Mouse (Mus musculus) hindbrain, embryonic 14.5 days (tissue): ENCODE measurements around the gene C8a. TPM values are rescaled to one million over a fixed set of nuclear protein-coding genes. Genes with fewer than 3 reads are reported as not detected.

Experiments used
- ATAC-seq: fragments of 200-750 bp; cut with Nextera tagmentation; 2 replicates; pipeline ENCODE4 v1.8.0; 2017; ENCODE audit warnings: moderate number of reproducible peaks, mild to moderate bottlenecking, moderate TSS enrichment, moderate library complexity; ENCODE audit not compliant: low FRiP score
- DNase-seq: peaks from one replicate; pipeline ENCODE4 v3.0.0-alpha.2; 2015; ENCODE audit warnings: low spot score
- H3K27ac ChIP-seq: fragments of 300-500 bp; sonication (generic); 2 replicates; pipeline ENCODE4 v1.5.1; 2014; ENCODE audit warnings: mild to moderate bottlenecking, moderate library complexity
- H3K27me3 ChIP-seq: fragments of 300-500 bp; sonication (generic); 2 replicates; pipeline ENCODE4 v1.6.1; 2014; ENCODE audit warnings: mild to moderate bottlenecking, low read length, mixed read lengths; ENCODE audit not compliant: control insufficient read depth, insufficient read depth
- H3K36me3 ChIP-seq: fragments of 300-500 bp; sonication (generic); replicated peaks from 2 replicates; pipeline ENCODE4 v1.6.1; 2014; ENCODE audit not compliant: control insufficient read depth, insufficient read depth
- H3K4me1 ChIP-seq: fragments of 300-500 bp; sonication (generic); replicated peaks from 2 replicates; pipeline ENCODE4 v1.6.1; 2014; ENCODE audit warnings: antibody characterized with exemption, low read length, mixed read lengths; ENCODE audit not compliant: control insufficient read depth, insufficient read depth
- H3K4me2 ChIP-seq: fragments of 300-500 bp; sonication (generic); replicated peaks from 2 replicates; pipeline ENCODE4 v1.6.1; 2014; ENCODE audit warnings: mild to moderate bottlenecking, moderate library complexity
- H3K4me3 ChIP-seq: fragments of 300-500 bp; sonication (generic); replicated peaks from 2 replicates; pipeline ENCODE4 v1.5.1; 2014; ENCODE audit warnings: mild to moderate bottlenecking, low read length
- H3K9ac ChIP-seq: fragments of 300-500 bp; sonication (generic); 2 replicates; pipeline ENCODE4 v1.6.1; 2014
- H3K9me3 ChIP-seq: fragments of 300-500 bp; sonication (generic); 2 replicates; pipeline ENCODE4 v1.6.1; 2016; ENCODE audit warnings: low read length; ENCODE audit not compliant: control insufficient read depth
- WGBS: fragments of 180-500 bp; shearing (Covaris S2); extraction: QIAGEN DNeasy Blood & Tissue Kit; methylation state at CpG from one replicate; pipeline ENCODE4 v1.1.7; 2014; 5-methylcytosine and 5-hydroxymethylcytosine counted together
- polyA plus RNA-seq: library from polyadenylated mRNA; unstranded; fragments of >200 nt; fragmentation: Nextera tagmentation; extraction: Ambion mirVana; gene quantifications from 2 replicates; pipeline ENCODE4 v1.2.1, GENCODE M21; 2014

The C8a gene
- 0.05 TPM in 1 of 2 replicates, not detected in the other for polyA plus RNA-seq

DNA sequence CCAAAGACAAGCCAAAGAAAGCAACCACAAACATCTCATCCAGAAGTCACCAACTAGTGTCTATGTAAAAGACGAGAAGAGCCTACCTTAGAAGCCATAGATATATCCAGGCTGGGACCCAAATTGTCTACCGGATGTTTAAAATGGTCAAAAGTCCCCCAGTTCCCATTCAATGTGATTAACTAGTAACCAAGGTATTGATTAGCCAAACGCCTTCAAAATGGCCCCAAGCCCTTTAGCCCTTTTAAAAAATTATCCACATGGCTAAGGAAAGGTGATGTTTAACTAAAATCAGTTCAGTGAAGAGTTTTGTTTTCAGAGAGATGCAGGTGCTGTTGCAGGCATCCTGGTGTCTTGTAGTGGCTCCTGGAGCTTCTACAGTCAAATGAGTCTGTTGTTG is at the start of gene C8a:
TSS of gene C8a (minus strand) at position 76 of the 400 bp plus-strand sequence.
- H3K36me3 ChIP-seq: no peaks in the 10 kb centered on the region
- H3K27me3 ChIP-seq: no peaks in the 10 kb centered on the region
- H3K4me1 ChIP-seq: no peaks in the 10 kb centered on the region
- no peaks in the 10 kb centered on the region for H3K9me3 ChIP-seq
- H3K27ac ChIP-seq: no peak within 1 kb of the TSS
- DNase-seq: no peak
- H3K4me3 ChIP-seq: no peak within 1 kb of the TSS
- H3K9ac ChIP-seq: no peak within 1 kb of the TSS
- no peak within 1 kb of the TSS for H3K4me2 ChIP-seq
- no peak for ATAC-seq
- 79% methylated on average over 3 of the region's 3 CpGs for WGBS

DNA sequence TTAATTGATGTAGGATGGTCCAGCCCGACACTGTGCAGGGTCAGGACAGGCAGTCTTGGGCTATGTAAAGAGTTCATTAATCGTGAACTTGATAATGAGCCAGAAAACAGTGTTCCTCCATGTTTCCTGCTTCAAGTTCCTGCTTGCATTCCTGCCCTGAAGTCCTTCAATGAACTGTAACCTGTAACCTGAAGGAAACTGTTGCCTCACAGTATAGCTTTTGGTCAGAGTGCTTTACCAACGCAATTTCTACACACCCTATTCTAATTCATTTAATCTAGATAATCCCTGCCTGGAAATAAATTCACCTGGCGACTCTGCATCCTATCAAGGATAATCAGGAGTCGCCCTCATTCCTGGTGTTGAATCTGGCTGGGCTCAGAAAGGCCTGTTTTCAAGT is 49.2 kb upstream of the C8a start:
- Histone ChIP-seq H3K27me3 (no peaks in the 10 kb centered on the region), H3K27ac (no peak overlapping the region), H3K36me3 (no peaks in the 10 kb centered on the region), H3K9ac (no peak overlapping the region), H3K4me2 (no peak overlapping the region), H3K4me3 (no peak overlapping the region), H3K4me1 (no peaks in the 10 kb centered on the region), H3K9me3 (no peaks in the 10 kb centered on the region)
- ATAC-seq (no peak), DNase-seq (no peak)
- 92% methylated on average over 5 of the region's 5 CpGs for whole genome bisulfite sequencing

DNA sequence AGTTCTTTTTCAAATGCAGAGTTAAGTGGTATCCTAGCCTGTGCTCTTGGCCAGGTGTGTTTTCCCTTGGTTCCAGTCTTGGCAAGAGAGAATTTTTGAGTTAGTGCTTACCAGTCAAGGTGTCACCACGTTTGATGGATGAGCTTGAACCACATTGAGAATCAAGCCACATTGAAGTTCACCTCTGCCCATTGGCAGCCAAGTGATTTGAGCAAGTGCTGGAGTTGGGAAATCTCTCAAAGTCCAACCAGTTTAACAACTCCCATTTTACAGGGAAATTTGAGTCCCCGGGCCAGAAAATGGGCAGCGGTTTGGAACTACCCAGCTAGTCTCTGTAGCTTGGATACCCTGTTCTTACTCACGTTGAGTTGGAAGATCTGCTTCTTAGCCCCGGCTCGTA is 41.8 kb upstream of the C8a start:
- H3K27ac ChIP-seq: no peak overlapping the region
- H3K4me1 ChIP-seq: no peaks in the 10 kb centered on the region
- no peak overlapping the region for H3K4me3 ChIP-seq
- ATAC-seq (no peak), DNase-seq (no peak)
- no peak overlapping the region for H3K9ac ChIP-seq
- 85% methylated on average over 6 of the region's 6 CpGs for WGBS
- H3K9me3 ChIP-seq: no peaks in the 10 kb centered on the region
- H3K27me3 ChIP-seq: peaks cover 5% of the 10 kb centered on the region; the same call in 1 of the 2 replicates
- no peak overlapping the region for H3K4me2 ChIP-seq
- no peaks in the 10 kb centered on the region for H3K36me3 ChIP-seq

DNA sequence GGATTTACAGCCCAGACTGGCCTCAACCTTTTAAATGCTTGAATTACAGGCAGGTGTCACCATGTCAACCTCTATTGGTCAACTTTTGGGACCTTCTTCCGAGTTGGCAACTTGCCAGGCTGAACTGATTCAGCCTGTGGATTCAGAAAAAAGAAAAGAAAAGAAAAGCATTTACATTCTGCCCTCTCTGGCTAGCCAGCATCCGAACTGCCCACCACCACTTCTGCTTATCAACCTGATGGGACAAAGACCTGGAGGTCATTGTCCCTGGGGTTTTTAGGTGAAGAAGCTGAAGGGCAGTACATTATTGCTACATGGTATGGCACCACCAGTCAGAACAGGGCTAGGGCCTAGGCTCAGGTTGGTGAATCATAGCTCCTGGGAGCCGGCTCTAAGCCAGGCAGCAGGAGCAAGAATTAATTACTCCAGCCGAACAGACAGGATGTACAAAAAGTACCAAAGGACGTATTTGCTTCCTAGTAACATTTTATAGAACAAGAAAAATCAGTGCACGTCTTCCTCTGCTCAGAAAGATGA is 38.6 kb upstream of the C8a start:
- H3K4me1 ChIP-seq: no peaks in the 10 kb centered on the region
- no peak overlapping the region for H3K4me3 ChIP-seq
- 63% methylated on average over 6 of the region's 6 CpGs for WGBS
- no peak overlapping the region for H3K4me2 ChIP-seq
- H3K27me3 ChIP-seq: peaks cover 7% of the 10 kb centered on the region; the same call in 1 of the 2 replicates
- no peak overlapping the region for H3K27ac ChIP-seq
- no peaks in the 10 kb centered on the region for H3K36me3 ChIP-seq
- ATAC-seq (no peak), DNase-seq (no peak)
- H3K9ac ChIP-seq: no peak overlapping the region
- H3K9me3 ChIP-seq: no peaks in the 10 kb centered on the region

DNA sequence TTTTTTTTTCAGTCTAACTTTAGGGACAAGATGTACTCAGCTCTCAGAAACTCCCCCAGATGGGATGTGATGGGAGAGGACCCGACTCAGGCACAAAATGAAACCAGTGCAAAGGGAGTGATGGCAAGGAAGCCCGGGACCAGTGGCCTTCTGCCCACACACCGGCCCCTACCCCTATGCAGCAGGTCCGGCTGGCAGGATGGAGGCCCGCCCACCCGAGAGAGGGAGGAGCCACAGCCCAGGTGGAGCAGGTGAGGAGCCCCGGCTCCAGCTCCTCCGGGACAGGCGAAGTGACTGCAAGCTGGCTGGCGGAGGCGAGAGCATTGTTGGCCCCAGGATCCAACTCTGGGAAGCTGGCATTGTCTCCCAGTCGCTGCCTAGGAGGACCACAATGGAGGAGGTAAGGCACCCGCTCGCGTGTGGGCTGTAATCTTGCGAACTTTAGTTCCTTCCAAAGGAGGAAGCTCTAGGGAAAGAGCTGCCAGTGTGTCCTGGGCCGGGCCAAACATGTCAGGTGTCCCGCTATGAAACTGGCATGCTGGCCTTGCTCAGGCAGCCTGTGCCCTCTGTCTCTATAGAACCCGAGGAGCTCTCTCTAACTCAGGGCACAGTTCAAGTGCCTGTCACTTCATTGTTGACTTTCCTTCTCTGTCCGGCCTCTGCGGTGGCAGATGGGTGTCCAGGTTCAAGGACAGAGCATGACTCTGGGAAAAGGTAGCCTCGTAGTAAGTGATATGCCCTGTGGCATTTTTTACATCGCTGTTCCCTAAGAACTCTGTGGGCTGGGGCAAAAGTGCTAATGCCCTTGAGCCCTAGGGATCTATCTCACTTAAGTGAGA is 37.3 kb upstream of the C8a start, which contains the start of gene Fyb2:
TSS of gene Fyb2 (plus strand) at position 166 of the 839 bp plus-strand sequence.
- ATAC-seq (no peak), DNase-seq (no peak)
- Histone ChIP-seq H3K4me2 (peak within 1 kb of the TSS; percentile 38; the same call in 1 of the 2 replicates), H3K9me3 (no peaks in the 10 kb centered on the region), H3K9ac (no peak within 1 kb of the TSS), H3K27ac (no peak within 1 kb of the TSS), H3K36me3 (no peaks in the 10 kb centered on the region), H3K4me1 (no peaks in the 10 kb centered on the region), H3K27me3 (peaks cover 7% of the 10 kb centered on the region; the same call in 1 of the 2 replicates), H3K4me3 (no peak within 1 kb of the TSS)
- 26% methylated on average over 23 of the region's 23 CpGs for WGBS

DNA sequence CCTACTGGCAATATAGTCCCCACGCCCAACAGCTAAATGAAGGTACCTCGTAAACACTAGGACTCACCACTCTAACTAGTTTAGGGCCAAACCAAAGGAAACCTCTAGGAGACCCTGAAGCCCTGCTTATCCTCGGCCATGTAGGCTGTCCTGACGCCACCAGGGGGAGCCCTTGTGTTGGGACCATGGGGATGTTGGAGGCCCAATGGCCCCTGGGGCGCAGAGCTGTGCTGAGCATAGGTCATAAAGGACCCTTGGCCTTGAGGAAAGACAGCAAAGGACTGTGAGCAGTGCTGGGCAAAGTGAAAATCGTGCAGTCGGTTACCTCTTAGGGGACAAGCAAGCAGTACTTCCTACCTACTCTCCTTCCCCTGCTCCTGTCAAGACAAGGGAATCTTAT is 35.5 kb upstream of the C8a start:
- Histone ChIP-seq H3K4me3 (no peak overlapping the region), H3K4me1 (no peaks in the 10 kb centered on the region), H3K27ac (no peak overlapping the region), H3K27me3 (peaks cover 7% of the 10 kb centered on the region; the same call in 1 of the 2 replicates), H3K4me2 (no peak overlapping the region), H3K9me3 (no peaks in the 10 kb centered on the region), H3K36me3 (no peaks in the 10 kb centered on the region), H3K9ac (no peak overlapping the region)
- DNase-seq (peak; percentile 50), ATAC-seq (no peak)
- WGBS: 31% methylated on average over 7 of the region's 7 CpGs

DNA sequence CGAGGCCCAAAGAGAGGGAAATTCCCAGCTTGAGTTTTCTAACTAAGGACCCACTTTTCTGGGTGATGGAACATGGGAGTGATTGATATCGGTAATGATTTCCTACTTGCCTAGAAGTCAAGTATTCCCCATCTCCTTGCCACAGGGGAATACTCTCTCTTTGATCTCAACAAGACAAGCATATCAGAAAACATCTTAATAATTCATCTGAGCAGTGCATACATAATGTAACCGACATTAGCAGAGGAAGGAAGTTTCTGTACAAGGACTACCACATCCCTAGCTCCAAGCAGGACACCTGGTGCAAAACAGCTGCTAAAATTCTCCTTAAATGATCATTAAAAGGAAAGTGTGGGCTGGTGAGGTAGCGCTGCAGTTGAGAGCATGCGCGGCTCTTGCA is 28.9 kb upstream of the C8a start:
- WGBS: 89% methylated on average over 6 of the region's 6 CpGs
- Histone ChIP-seq H3K9ac (no peak overlapping the region), H3K27ac (no peak overlapping the region), H3K27me3 (no peaks in the 10 kb centered on the region), H3K4me3 (no peak overlapping the region), H3K36me3 (no peaks in the 10 kb centered on the region), H3K4me2 (no peak overlapping the region), H3K9me3 (no peaks in the 10 kb centered on the region), H3K4me1 (no peaks in the 10 kb centered on the region)
- no peak for DNase-seq
- no peak for ATAC-seq

DNA sequence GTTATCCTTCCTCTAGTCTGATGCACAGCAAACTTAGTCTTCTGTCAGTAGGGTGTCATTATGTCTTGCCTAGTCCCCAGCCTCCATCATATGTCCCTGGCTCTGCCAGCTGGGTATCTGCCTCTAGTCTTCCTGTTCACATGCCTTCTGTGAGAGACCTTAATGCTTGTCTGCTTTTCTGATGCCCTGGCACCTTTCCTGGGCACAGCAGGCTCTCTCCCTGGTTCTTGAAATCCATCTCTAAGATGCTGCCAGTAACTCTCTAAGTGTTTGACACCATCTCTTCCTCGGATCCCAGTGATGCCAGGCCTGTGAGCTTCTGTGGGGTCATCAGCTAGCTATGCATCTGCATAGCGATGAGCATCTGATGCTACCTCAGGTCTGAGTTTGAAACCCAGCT is 26.6 kb upstream of the C8a start:
- Histone ChIP-seq H3K27me3 (no peaks in the 10 kb centered on the region), H3K4me1 (no peaks in the 10 kb centered on the region), H3K4me2 (no peak overlapping the region), H3K27ac (no peak overlapping the region), H3K36me3 (no peaks in the 10 kb centered on the region), H3K9me3 (no peaks in the 10 kb centered on the region), H3K4me3 (no peak overlapping the region), H3K9ac (no peak overlapping the region)
- 67% methylated on average over 2 of the region's 2 CpGs for WGBS
- DNase-seq (no peak), ATAC-seq (no peak)

DNA sequence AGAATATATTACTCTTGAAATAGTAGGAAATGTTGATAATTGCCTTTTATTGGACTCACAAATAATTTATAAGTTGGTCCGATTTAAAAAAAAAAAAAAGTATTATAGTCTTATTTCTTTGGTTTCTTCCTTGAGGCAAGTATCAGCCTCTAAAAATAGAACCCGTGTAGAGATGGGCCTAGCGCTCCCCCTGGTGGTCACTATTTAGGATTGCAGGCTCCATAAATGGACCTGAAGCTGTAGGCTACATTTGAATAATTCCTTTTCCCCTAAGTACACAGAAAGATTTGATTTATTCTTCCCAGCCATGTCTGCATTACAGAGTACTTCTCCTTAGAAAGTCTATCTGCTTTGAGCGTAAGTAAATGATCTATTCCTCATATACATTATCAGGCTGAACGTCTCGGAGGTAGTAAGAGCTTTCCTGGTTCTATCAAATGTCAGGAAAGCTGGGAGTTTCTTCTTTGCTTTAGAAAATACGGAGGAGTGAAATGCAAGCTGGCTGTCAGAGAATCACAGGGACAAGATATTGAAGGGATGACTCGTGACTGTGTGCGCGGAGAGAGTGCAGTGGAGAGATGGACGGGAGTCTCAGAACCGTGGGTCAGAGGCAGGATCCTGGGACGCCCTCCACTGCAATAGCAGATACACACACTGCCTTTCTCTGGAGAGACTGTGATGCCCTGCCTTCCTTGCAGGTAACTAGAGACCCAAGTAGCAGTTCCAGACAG is 18.0 kb upstream of the C8a start:
- Histone ChIP-seq H3K27me3 (no peaks in the 10 kb centered on the region), H3K4me3 (no peak overlapping the region), H3K4me1 (peaks cover 11% of the 10 kb centered on the region), H3K9ac (no peak overlapping the region), H3K9me3 (no peaks in the 10 kb centered on the region), H3K4me2 (no peak overlapping the region), H3K36me3 (no peaks in the 10 kb centered on the region), H3K27ac (no peak overlapping the region)
- ATAC-seq: no peak
- peak; percentile 88 for DNase-seq
- 51% methylated on average over 13 of the region's 13 CpGs for WGBS
